Mouse (Mus musculus): Measurements from ENCODE around the gene Cog6. TPM values are rescaled to one million over a fixed set of nuclear protein-coding genes. Genes with fewer than 3 reads are reported as not detected.

Gene Cog6
- polyA plus RNA-seq, 1 experiment from 2014 or later: 58.1 TPM

DNA sequence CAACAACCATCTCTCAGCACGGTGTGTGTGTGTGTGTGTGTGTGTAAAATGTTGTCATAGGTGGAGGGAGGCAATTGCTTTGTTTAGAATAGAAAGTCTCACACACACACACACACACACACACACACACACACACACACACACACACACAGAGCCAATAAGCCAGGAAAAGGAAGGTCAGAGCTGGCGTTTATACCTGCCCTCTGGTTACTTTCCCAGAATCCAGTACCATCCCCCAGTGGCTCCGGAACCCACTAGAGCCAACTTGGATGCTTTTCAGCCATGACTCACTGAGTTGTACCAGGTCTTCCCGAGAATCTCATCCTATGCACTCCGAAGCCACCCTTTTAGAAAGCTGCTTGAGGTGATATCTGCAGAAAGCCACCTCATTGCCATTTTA lies 78.6 kb downstream of the Cog6 start:
- H3K4me2 ChIP-seq (replicated peaks): no peak overlapping the region
- no peak overlapping the region for H3K9ac ChIP-seq
- H3K4me3 ChIP-seq (replicated peaks; ENCODE audit: low read length): no peak overlapping the region
- ATAC-seq (ENCODE audit: low FRiP score) (no peak), DNase-seq (ENCODE audit: low spot score) (no peak)
- H3K27ac ChIP-seq: no peak overlapping the region
- 81% methylated on average over 5 of the region's 5 CpGs for WGBS
- peaks cover 5% of the 10 kb centered on the region; the same call in 1 of the 2 replicates for H3K4me1 ChIP-seq (replicated peaks; ENCODE audit: control insufficient read depth, insufficient read depth, low read length)
- H3K36me3 ChIP-seq (replicated peaks; ENCODE audit: control insufficient read depth, insufficient read depth): no peaks in the 10 kb centered on the region
- H3K9me3 ChIP-seq (ENCODE audit: control insufficient read depth, low read length): no peaks in the 10 kb centered on the region
- no peaks in the 10 kb centered on the region for H3K27me3 ChIP-seq (ENCODE audit: control insufficient read depth, insufficient read depth, low read length)

DNA sequence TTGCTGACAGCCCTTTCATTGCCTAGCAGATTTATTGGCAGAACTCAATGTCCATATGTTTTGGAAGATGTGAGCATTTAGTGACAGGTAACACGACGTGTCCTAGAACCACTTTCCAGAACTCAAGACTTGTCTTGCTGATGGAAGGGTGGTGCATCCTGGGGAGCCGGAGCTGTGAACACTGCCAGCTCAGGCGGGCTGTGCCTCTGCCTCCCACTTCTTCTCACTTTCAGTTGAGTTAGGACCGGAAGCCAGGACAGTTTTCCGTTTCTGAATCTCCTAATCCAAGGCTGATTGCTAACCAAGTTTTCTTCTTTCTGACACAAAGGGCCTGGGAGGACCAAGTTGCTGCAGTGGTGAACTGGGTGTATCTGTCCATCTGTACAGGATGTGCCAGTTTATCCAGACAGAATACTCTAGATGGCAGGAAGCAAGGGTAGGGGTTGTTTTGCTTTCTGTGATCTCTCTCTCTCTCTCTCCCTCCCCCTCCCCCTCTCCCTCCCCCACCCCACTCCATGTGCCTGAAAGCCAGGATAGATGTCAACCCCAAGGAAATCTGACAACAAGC lies 79.2 kb downstream of the Cog6 start:
- Histone ChIP-seq H3K9ac (no peak overlapping the region), H3K27me3 (ENCODE audit: control insufficient read depth, insufficient read depth, low read length) (no peaks in the 10 kb centered on the region), H3K4me3 (replicated peaks; ENCODE audit: low read length) (no peak overlapping the region), H3K4me2 (replicated peaks) (no peak overlapping the region), H3K9me3 (ENCODE audit: control insufficient read depth, low read length) (no peaks in the 10 kb centered on the region), H3K36me3 (replicated peaks; ENCODE audit: control insufficient read depth, insufficient read depth) (no peaks in the 10 kb centered on the region), H3K27ac (no peak overlapping the region), H3K4me1 (replicated peaks; ENCODE audit: control insufficient read depth, insufficient read depth, low read length) (peaks cover 5% of the 10 kb centered on the region; the same call in 1 of the 2 replicates)
- 81% methylated on average over 6 of the region's 6 CpGs for WGBS
- ATAC-seq (ENCODE audit: low FRiP score): no peak
- DNase-seq (ENCODE audit: low spot score): no peak

GRCm38 (mm10) chr3:52931956-52932355 lies 85.1 kb downstream of the Cog6 start:
- no peak overlapping the region for H3K9ac ChIP-seq
- DNase-seq (ENCODE audit: low spot score) (no peak), ATAC-seq (ENCODE audit: low FRiP score) (no peak)
- no peaks in the 10 kb centered on the region for H3K36me3 ChIP-seq (replicated peaks; ENCODE audit: control insufficient read depth, insufficient read depth)
- 90% methylated on average over 2 of the region's 2 CpGs for WGBS
- H3K27ac ChIP-seq: no peak overlapping the region
- H3K4me1 ChIP-seq (replicated peaks; ENCODE audit: control insufficient read depth, insufficient read depth, low read length): 0 out of 2 replicates have a peak, but pooled peaks cover 4% of the 10 kb centered on the region
- no peaks in the 10 kb centered on the region for H3K9me3 ChIP-seq (ENCODE audit: control insufficient read depth, low read length)
- no peak overlapping the region for H3K4me3 ChIP-seq (replicated peaks; ENCODE audit: low read length)
- H3K4me2 ChIP-seq (replicated peaks): no peak overlapping the region
- no peaks in the 10 kb centered on the region for H3K27me3 ChIP-seq (ENCODE audit: control insufficient read depth, insufficient read depth, low read length)

Other genes starting within 250 kb of the Cog6 start
- 48.3 and 54.9 TPM in 2 replicates for gene Lhfp, start 24.3 kb upstream of the Cog6 start, polyA plus RNA-seq (2014; fragmentation: Nextera tagmentation; extraction: Ambion mirVana)